Mouse (Mus musculus): ENCODE results near the gene Gm21119.
"Not testable (repeated sequence)": the region's sequence is repeated elsewhere in the genome, so short reads cannot be mapped to it uniquely, and the experiment has no call there.

DNA sequence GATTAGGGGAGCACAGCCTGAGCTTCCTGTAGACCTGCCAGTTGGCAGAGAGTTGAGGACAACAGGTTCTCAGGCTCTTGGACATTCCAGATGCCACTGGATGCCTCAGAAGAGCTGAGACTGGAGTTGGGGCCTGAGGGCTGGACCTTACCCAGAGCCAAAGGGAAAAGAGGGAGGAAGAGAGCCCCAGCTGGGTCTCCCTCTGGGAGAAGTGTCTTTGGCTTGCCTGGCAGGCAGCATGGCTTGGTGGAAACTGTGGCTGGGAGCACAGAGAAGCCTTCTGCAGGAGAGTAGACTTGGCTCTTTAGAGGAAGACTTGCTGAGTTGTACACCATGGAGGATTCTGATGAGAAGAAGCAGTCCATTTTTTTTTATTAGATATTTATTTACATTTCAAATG is 38.3 kb downstream of the Gm21119 start:
- not testable (repeated sequence) for TF ChIP-seq CTCF (IDR thresholded peaks at IDR 0.05; ENCODE audit: borderline replicate concordance, insufficient read depth, low read length); POLR2A (IDR thresholded peaks at IDR 0.05; ENCODE audit: low read depth, low read length)
